Comparison of ENCODE assay signal across 13 mouse cellular contexts in genomic region chr6:43590841-43591541, GRCm38 (mm10).
"Had no signal": no experiment of that assay in that cellular context is flagged by ENCODE, and none has a peak within 500 bp of the region (broad histone marks: within the 10 kb centered on the region; RNA-seq: fewer than 3 reads in every experiment).

No protein-coding gene starts in this region.

- H3K9me3 ChIP-seq: limb, embryonic 10.5 days; liver, embryonic 15.5 days; megakaryocyte, embryonic 14.5 days; midbrain, embryonic 15.5 days; neural tube, embryonic 12.5 days had no signal

- H3K27ac ChIP-seq: left cerebral cortex, adult 2 months; limb, embryonic 10.5 days; liver, embryonic 15.5 days; macrophage; midbrain, embryonic 15.5 days; neural tube, embryonic 12.5 days had no signal

- ATAC-seq: midbrain, embryonic 15.5 days had no signal

- H3K9ac ChIP-seq: liver, embryonic 15.5 days; midbrain, embryonic 15.5 days; neural tube, embryonic 12.5 days had no signal

- H3K4me3 ChIP-seq: left cerebral cortex, adult 2 months; limb, embryonic 10.5 days; liver, embryonic 15.5 days; megakaryocyte, embryonic 14.5 days; midbrain, embryonic 15.5 days; neural tube, embryonic 12.5 days had no signal

- H3K4me2 ChIP-seq: liver, embryonic 11.5 days; liver, embryonic 15.5 days; midbrain, embryonic 11.5 days; midbrain, embryonic 15.5 days; neural tube, embryonic 12.5 days had no signal

- H3K27me3 ChIP-seq: liver, embryonic 15.5 days; megakaryocyte, embryonic 14.5 days; midbrain, embryonic 15.5 days; neural tube, embryonic 12.5 days had no signal

- DNase-seq: kidney, postnatal 25 days; lung, postnatal 14 days; thymus, adult 2 months; thymus, postnatal 25 days had no signal

- H3K36me3 ChIP-seq: limb, embryonic 10.5 days; liver, embryonic 15.5 days; midbrain, embryonic 15.5 days; neural tube, embryonic 12.5 days had no signal

- H3K4me1 ChIP-seq: limb, embryonic 10.5 days; liver, embryonic 15.5 days; megakaryocyte, embryonic 14.5 days; midbrain, embryonic 15.5 days; neural tube, embryonic 12.5 days had no signal
